Comparison of ENCODE assay signal across 17 mouse cellular contexts in genomic region chr2:152911031-152911430, GRCm38 (mm10). TPM values are rescaled to one million over a fixed set of nuclear protein-coding genes. Genes with fewer than 3 reads are reported as not detected.
DNase-seq lines count a peak whose midpoint lies in the region; ATAC-seq lines count a peak whose summit lies in the region.
"Had no signal": no experiment of that assay in that cellular context is flagged by ENCODE, and none has a peak within 500 bp of the region (broad histone marks: within the 10 kb centered on the region; RNA-seq: fewer than 3 reads in every experiment).

TSS of gene Mylk2 (plus strand) at chr2:152911352.

- 0 out of 2 replicates have a peak within 1 kb of the TSS, but pooled peaks have one; percentile 14 for H3K27ac ChIP-seq in limb, embryonic 10.5 days
- H3K27ac ChIP-seq in midbrain, embryonic 11.5 days (ENCODE audit: low read depth, low read length): no peak within 1 kb of the TSS
- H3K27ac ChIP-seq: hindbrain, embryonic 14.5 days; kidney, embryonic 15.5 days; limb, embryonic 12.5 days; neural tube, embryonic 13.5 days had no signal

- H3K36me3 ChIP-seq in limb, embryonic 10.5 days: no peaks in the 10 kb centered on the region
- H3K36me3 ChIP-seq in midbrain, embryonic 11.5 days (ENCODE audit: control insufficient read depth, insufficient read depth, low read length): no peaks in the 10 kb centered on the region
- H3K36me3 ChIP-seq: kidney, embryonic 15.5 days; limb, embryonic 12.5 days; neural tube, embryonic 13.5 days had no signal

- 0 out of 2 replicates have a peak within 1 kb of the TSS, but pooled peaks have one; percentile 8 for H3K4me3 ChIP-seq in limb, embryonic 10.5 days
- H3K4me3 ChIP-seq in midbrain, embryonic 11.5 days (ENCODE audit: low read depth, low read length): no peak within 1 kb of the TSS
- H3K4me3 ChIP-seq: kidney, embryonic 15.5 days; limb, embryonic 12.5 days; neural tube, embryonic 13.5 days had no signal

- H3K9me3 ChIP-seq in limb, embryonic 10.5 days (replicated peaks): no peaks in the 10 kb centered on the region
- no peaks in the 10 kb centered on the region for H3K9me3 ChIP-seq in midbrain, embryonic 11.5 days (ENCODE audit: control insufficient read depth, low read length)
- H3K9me3 ChIP-seq: kidney, embryonic 15.5 days; limb, embryonic 12.5 days; neural tube, embryonic 13.5 days had no signal

- H3K4me1 ChIP-seq in limb, embryonic 10.5 days: peaks cover 58% of the 10 kb centered on the region
- H3K4me1 ChIP-seq in midbrain, embryonic 11.5 days (ENCODE audit: control insufficient read depth, insufficient read depth, low read length): peaks cover 6% of the 10 kb centered on the region; the same call in 1 of the 2 replicates

- peak; percentile 75 to 80 for DNase-seq in cerebellum, postnatal 14 days
- DNase-seq in cerebellum, adult 8-10 months: no peak
- peak; percentile 60 for DNase-seq in retina, postnatal 1 day
- no peak for DNase-seq in retina, embryonic 14.5 days (ENCODE audit: low spot score)
- no peak for DNase-seq in limb, embryonic 10.5 days (ENCODE audit: low spot score)
- no peak for DNase-seq in midbrain, embryonic 11.5 days (ENCODE audit: low spot score, missing footprints)
- no peak for DNase-seq in Muller cell, postnatal 12 days (ENCODE audit: inconsistent ontology term)
- DNase-seq: lung, postnatal 10 days; thymus, postnatal 36 days had no signal

- peaks cover 53% of the 10 kb centered on the region for H3K27me3 ChIP-seq in limb, embryonic 10.5 days (ENCODE audit: low read depth, poor library complexity, severe bottlenecking)
- H3K27me3 ChIP-seq in midbrain, embryonic 11.5 days (ENCODE audit: control insufficient read depth, insufficient read depth, low read length): peaks cover 7% of the 10 kb centered on the region; the same call in 1 of the 2 replicates

- no peak for ATAC-seq in midbrain, embryonic 11.5 days (ENCODE audit: low FRiP score)
- ATAC-seq: intestine, embryonic 16.5 days had no signal

- H3K4me2 ChIP-seq in midbrain, embryonic 11.5 days: no peak within 1 kb of the TSS
- H3K4me2 ChIP-seq: hindbrain, embryonic 14.5 days; kidney, embryonic 15.5 days; limb, embryonic 12.5 days; neural tube, embryonic 13.5 days had no signal

- H3K9ac ChIP-seq in midbrain, embryonic 11.5 days (ENCODE audit: low read length): no peak within 1 kb of the TSS
- H3K9ac ChIP-seq: hindbrain, embryonic 14.5 days; kidney, embryonic 15.5 days; limb, embryonic 12.5 days; neural tube, embryonic 13.5 days had no signal

- 25% methylated on average over 12 of the region's 12 CpGs for WGBS in limb, embryonic 10.5 days
- 27% methylated on average over 11 of the region's 12 CpGs for WGBS in midbrain, embryonic 11.5 days

RNA-seq across cellular contexts. Expression of gene Mylk2, which starts in this region (rescaled TPM):
- polyA plus RNA-seq in limb, embryonic 10.5 days (2016; fragmentation: Nextera tagmentation; extraction: Ambion mirVana): not detected in 2 replicates
- polyA plus RNA-seq in midbrain, embryonic 11.5 days (2014; fragmentation: Nextera tagmentation; extraction: Ambion mirVana): not detected in 2 replicates
- polyA plus RNA-seq: forebrain, embryonic 11.5 days; frontal cortex, adult 2 months; hindbrain, embryonic 14.5 days; limb, embryonic 12.5 days; midbrain, postnatal 0 days; neural tube, embryonic 13.5 days had no signal

Comparison
In these comparisons a context has a peak if more than half of its experiments do, and no peak if none do; other contexts are left out.
1. DNase-seq: peak in cerebellum, postnatal 14 days (2 of 2) and retina, postnatal 1 day (single experiment); none in cerebellum, adult 8-10 months (single experiment), retina, embryonic 14.5 days (single experiment), limb, embryonic 10.5 days (single experiment), midbrain, embryonic 11.5 days (single experiment) and Muller cell, postnatal 12 days (single experiment).